Mouse (Mus musculus): ENCODE measurements around the gene Efemp2. TPM values are rescaled to one million over a fixed set of nuclear protein-coding genes. Genes with fewer than 3 reads are reported as not detected.

Gene Efemp2
- polyA plus RNA-seq, 1 experiment from 2014 or later, result 33.4 TPM

DNA sequence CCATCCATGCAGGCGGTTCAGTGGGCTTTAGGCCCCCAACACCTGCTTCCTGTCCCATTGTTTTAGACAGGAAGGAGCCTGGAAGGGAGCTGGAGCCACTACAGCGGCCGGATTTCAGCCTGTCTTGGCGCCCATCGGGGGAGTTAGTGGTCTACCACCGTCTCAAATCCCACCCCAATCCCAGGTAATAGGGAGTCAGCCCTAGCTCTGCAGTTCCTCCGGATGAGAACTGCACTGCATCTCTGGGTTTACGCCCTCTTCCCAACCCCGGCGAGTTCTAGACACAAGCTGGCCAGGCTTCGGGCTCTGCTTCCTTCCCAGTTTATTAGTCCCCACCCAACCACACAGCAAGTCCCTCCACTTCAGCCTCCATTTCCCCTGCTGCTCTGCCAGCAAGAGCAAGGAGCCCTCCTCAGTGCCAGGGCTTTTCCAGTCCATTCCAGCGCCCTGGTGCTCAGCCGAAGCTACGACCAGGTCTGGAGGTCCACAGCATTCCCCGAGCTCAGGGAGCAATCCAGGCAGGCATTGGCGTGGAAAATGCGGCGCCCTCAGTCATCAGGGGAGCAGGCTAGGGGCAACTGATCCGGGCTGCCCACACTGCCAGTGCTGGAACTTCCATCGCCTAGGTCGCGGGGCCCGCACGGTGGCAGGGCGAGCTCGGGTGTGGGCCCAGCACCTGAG is 17.4 kb upstream of the Efemp2 start:
- Histone ChIP-seq H3K9me3 (no peaks in the 10 kb centered on the region), H3K27ac (peak overlapping the region; percentile 97), H3K4me1 (replicated peaks) (peaks cover 39% of the 10 kb centered on the region), H3K4me2 (replicated peaks) (peak overlapping the region; percentile 99), H3K27me3 (peaks cover 19% of the 10 kb centered on the region), H3K4me3 (replicated peaks) (peak overlapping the region; percentile 79), H3K9ac (replicated peaks) (peak overlapping the region; percentile 93), H3K36me3 (peaks cover 4% of the 10 kb centered on the region)
- ATAC-seq, result no peak
- 3% methylated on average over 26 of the region's 26 CpGs for WGBS

DNA sequence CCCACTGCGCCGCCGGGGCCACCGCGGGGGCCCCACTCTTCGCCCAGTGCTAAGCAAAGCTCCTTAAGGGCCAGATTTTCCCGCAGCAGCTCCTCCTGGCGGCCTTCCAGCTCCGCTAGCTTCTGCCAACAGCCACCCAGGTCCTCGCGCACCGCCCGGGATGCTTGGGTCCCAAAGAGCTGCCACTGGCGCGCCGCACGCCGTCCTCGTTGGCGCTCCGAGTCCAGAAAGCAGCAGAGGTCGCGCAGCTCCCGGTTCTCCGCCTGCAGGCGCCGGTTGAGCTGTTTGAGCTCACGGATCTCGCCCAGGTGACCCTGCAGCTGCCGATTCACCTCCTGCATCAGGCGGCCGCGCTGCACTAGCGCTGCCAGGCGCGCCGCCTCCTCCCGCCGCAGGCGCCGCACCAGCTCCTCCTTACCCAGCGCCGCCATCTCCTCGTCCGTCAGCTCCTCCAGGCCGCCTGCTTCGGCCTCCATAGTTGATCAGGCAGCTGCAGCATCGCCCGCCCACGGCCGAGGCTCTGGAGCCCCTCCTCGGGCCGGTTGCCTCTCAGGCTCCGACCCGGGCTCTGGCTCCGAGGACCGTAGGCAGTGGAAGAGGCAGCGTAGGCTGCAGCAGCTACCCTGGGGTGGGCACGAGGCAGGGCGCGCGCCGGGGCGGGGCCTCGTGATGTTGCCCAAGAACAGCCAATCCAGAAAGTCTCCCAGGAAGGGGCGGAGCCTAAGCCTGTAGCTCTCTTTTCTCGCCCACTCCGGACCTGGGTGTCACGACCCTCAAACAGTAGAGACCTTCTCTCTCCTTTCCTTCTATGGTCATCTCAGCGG is 16.6 kb upstream of the Efemp2 start:
- WGBS, result under 1% methylated on average over 69 of the region's 70 CpGs
- Histone ChIP-seq H3K9ac (replicated peaks) (peak overlapping the region; percentile 93), H3K36me3 (peaks cover 4% of the 10 kb centered on the region), H3K27ac (peak overlapping the region; percentile 97), H3K27me3 (peaks cover 15% of the 10 kb centered on the region), H3K9me3 (no peaks in the 10 kb centered on the region), H3K4me3 (replicated peaks) (peak overlapping the region; percentile 79), H3K4me2 (replicated peaks) (peak overlapping the region; percentile 99), H3K4me1 (replicated peaks) (peaks cover 45% of the 10 kb centered on the region)
- peak; percentile 93 for ATAC-seq

DNA sequence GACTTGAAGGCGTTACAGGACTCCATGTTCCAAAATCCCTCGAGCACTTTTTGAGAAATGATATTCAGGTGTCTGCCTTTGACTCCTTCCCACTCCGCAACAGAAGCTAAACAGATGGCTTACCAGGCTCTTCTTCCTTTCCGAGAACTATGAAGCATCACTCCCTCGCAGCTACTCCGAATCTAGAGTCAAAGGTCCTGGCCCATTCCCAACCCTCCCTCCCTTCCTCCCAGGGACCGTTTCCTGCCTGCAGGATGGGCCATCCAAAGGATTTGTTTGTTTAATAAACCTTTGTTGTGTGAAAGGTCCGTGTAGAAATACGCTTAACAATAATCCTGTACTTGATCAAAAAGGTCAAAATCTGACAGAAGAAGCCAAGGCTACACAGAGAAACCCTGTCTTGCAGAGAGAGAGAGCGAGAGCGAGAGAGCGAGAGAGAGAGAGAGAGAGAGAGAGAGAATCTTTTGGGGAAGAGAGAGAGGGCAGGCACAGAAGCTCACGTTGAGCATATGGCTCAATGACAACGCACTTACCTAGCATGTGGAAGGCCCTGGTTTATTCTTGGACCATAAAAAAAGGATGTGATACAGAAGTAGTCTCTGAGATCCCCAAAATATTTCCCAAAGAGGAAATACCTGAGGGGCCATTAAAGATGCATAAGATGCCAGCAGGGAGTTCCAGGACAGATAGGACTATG is 15.9 kb upstream of the Efemp2 start, which contains the start of gene Ccdc85b:
TSS of gene Ccdc85b (minus strand) at position 149 of the 697 bp plus-strand sequence.
- peak within 1 kb of the TSS; percentile 99 for H3K4me2 ChIP-seq (replicated peaks)
- peak within 1 kb of the TSS; percentile 97 for H3K27ac ChIP-seq
- H3K36me3 ChIP-seq, result peaks cover 10% of the 10 kb centered on the region
- ATAC-seq, result peak; percentile 18; the same call in 1 of the 2 replicates
- H3K27me3 ChIP-seq, result peaks cover 15% of the 10 kb centered on the region
- peak within 1 kb of the TSS; percentile 79 for H3K4me3 ChIP-seq (replicated peaks)
- peak within 1 kb of the TSS; percentile 93 for H3K9ac ChIP-seq (replicated peaks)
- no peaks in the 10 kb centered on the region for H3K9me3 ChIP-seq
- 15% methylated on average over 14 of the region's 14 CpGs for WGBS
- H3K4me1 ChIP-seq (replicated peaks), result peaks cover 45% of the 10 kb centered on the region

DNA sequence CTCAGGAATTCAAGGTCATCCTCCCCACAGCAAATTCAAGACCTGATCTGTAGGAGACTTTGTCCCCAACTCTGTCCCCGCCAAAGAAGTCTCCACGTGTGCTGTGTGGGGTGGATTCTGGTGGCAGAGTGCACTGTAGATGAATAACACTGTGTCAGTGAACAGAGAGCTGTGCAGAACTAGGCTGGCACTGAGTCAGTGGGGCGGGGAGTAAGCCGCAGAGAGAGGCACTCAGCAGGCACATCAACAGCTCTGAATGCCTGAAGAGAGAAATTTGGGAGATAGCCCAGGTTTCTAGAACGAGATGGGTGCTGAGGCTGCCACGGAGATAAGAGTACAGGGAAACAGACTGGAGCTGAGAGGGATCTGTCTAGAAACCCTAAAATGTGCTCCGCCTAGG is 14.7 kb upstream of the Efemp2 start:
- peaks cover 53% of the 10 kb centered on the region for H3K4me1 ChIP-seq (replicated peaks)
- H3K9me3 ChIP-seq, result no peaks in the 10 kb centered on the region
- no peak for ATAC-seq
- no peak overlapping the region for H3K4me3 ChIP-seq (replicated peaks)
- H3K36me3 ChIP-seq, result peaks cover 14% of the 10 kb centered on the region
- H3K27me3 ChIP-seq, result peaks cover 15% of the 10 kb centered on the region
- H3K27ac ChIP-seq, result no peak overlapping the region
- no peak overlapping the region for H3K9ac ChIP-seq (replicated peaks)
- H3K4me2 ChIP-seq (replicated peaks), result no peak overlapping the region
- WGBS, result 73% methylated on average over 7 of the region's 7 CpGs

DNA sequence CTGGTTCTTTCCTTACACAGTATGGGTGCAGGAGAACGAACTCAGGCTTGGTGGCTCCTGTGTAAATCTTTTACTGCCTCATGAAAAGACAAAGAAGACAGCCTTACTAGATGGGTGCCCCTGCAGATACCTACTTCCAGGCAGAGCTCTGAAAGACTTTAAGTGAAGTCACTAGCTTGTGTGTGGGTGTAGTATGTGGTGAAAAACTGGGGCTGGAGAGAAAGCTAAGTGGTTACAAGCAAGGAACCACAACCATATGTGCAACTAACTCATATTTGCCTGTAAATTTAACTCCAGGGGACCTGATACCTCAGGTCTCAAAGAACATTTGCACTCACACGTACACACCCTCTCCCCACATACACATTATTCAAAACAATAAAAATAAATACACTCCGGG is 13.9 kb upstream of the Efemp2 start:
- Histone ChIP-seq H3K36me3 (peaks cover 21% of the 10 kb centered on the region), H3K27me3 (peaks cover 15% of the 10 kb centered on the region), H3K4me2 (replicated peaks) (peak overlapping the region; percentile 86), H3K9me3 (no peaks in the 10 kb centered on the region), H3K4me1 (replicated peaks) (peaks cover 58% of the 10 kb centered on the region), H3K4me3 (replicated peaks) (peak overlapping the region; percentile 77), H3K27ac (peak overlapping the region; percentile 82), H3K9ac (replicated peaks) (peak overlapping the region; percentile 85)
- no peak for ATAC-seq
- WGBS, result 23% methylated on average over 3 of the region's 3 CpGs

DNA sequence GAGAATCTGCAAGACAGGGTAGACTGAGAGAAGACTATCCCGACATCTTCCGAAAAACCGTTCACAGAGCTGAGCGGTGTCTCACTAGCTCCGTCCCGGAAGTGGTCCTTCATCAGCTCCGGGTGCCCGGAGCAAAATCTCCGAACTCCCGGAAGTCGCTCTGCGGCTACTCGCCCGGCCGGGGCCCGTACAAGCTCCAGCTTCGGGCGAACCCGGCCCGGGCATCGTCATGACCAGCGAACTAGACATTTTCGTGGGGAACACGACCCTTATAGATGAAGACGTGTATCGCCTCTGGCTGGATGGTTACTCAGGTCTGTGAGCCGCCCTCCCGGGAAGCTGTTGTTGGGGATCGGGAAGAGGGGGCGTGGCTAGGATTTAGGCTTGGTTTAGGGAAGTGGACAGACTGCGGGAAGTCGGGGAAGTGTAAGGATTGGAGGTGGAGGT is 13.3 kb upstream of the Efemp2 start, which contains the start of gene Fibp:
TSS of gene Fibp (plus strand) at position 151 of the 447 bp plus-strand sequence.
- WGBS, result 0% methylated on average over 32 of the region's 32 CpGs
- ATAC-seq, result peak; percentile 55
- H3K4me3 ChIP-seq (replicated peaks), result peak within 1 kb of the TSS; percentile 77
- H3K4me1 ChIP-seq (replicated peaks), result peaks cover 58% of the 10 kb centered on the region
- H3K27ac ChIP-seq, result peak within 1 kb of the TSS; percentile 82
- no peaks in the 10 kb centered on the region for H3K9me3 ChIP-seq
- H3K4me2 ChIP-seq (replicated peaks), result peak within 1 kb of the TSS; percentile 86
- peaks cover 15% of the 10 kb centered on the region for H3K27me3 ChIP-seq
- peak within 1 kb of the TSS; percentile 85 for H3K9ac ChIP-seq (replicated peaks)
- peaks cover 27% of the 10 kb centered on the region for H3K36me3 ChIP-seq

DNA sequence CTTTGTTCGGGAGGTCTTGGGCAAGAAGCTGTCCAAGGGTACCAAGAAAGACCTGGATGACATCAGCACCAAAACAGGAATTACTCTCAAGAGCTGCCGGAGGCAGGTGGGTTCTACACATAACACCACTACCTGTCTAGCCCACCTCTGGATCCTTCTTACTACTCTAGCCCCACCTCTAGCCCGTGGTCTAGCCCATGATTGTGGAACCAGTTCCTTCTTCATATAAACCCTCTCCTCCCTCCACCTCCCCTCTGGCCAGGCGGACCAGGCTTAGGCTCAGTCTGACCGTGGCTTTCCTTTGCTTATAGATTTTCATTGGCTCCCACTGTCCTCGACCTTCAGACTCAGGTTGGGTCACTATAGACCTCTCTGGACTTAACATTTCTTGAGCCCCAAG is 12.3 kb upstream of the Efemp2 start:
- peak overlapping the region; percentile 85 for H3K9ac ChIP-seq (replicated peaks)
- H3K9me3 ChIP-seq, result no peaks in the 10 kb centered on the region
- H3K27ac ChIP-seq, result no peak overlapping the region
- peaks cover 36% of the 10 kb centered on the region for H3K36me3 ChIP-seq
- H3K4me2 ChIP-seq (replicated peaks), result peak overlapping the region; percentile 86
- H3K4me3 ChIP-seq (replicated peaks), result peak overlapping the region; percentile 77
- peaks cover 15% of the 10 kb centered on the region for H3K27me3 ChIP-seq
- peaks cover 50% of the 10 kb centered on the region for H3K4me1 ChIP-seq (replicated peaks)
- no peak for ATAC-seq
- 85% methylated on average over 6 of the region's 6 CpGs for WGBS

DNA sequence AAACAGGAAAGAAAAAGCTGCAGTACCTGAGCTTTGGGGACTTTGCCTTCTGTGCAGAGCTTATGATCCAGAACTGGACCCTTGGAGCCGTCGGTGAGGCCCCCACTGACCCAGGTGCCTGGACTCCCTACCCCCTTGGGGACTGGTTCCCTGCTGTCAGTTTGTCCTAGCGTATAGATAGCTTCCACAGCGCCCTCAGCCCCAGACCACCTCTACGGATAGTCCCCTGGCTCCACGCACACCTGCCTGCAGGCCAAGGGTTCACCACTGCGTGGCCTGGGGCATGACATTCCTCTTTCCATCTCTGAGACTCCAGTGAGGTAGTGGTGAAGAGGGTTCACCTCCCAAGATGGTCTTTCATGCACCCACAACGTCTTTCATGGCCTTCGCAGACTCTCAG is 10.5 kb upstream of the Efemp2 start:
- ATAC-seq, result no peak
- Histone ChIP-seq H3K4me2 (replicated peaks) (no peak overlapping the region), H3K27me3 (peaks cover 13% of the 10 kb centered on the region), H3K36me3 (peaks cover 52% of the 10 kb centered on the region), H3K4me3 (replicated peaks) (no peak overlapping the region; the same call in 1 of the 2 replicates), H3K9me3 (no peaks in the 10 kb centered on the region), H3K4me1 (replicated peaks) (peaks cover 38% of the 10 kb centered on the region), H3K9ac (replicated peaks) (no peak overlapping the region), H3K27ac (0 out of 2 replicates have a peak overlapping the region, but pooled peaks have one; percentile 3)
- 88% methylated on average over 9 of the region's 9 CpGs for WGBS

DNA sequence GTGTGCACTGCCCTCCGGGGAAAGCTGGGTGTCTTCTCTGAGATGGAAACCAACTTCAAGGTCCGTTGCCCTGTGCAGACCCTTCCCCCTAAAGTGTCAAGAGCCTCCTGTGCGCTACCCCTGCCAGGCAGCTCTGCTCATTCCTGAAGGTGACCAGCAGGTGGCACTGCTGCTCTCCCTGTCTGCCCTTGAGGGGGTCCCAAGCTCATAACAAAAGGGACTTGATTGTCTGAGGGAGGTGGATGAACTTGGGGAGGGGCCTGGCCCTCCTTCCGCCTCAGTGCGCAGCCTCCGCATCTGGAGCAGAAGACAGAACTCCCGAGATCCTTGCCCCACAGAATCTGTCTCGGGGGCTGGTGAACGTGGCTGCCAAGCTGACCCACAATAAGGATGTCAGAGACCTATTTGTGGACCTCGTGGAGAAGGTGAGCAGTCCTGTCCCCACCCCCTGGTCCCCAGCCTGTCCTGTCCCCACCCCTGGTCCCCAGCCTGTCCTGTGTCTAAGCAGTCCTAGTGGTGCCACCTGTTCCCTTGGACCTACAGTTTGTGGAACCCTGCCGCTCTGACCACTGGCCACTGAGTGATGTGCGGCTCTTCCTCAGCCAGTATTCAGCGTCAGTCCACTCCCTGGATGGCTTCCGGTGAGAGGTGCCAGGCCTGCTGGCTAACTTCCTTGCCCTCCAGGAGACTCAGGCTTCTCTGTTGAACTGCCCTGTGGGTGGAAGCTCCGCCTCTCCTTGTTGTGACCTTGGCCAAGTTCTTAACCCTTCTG is 9.8 kb upstream of the Efemp2 start:
- Histone ChIP-seq H3K4me3 (replicated peaks) (peak overlapping the region; percentile 35), H3K4me1 (replicated peaks) (peaks cover 38% of the 10 kb centered on the region), H3K27ac (peak overlapping the region; percentile 76), H3K9ac (replicated peaks) (peak overlapping the region; percentile 66), H3K27me3 (peaks cover 6% of the 10 kb centered on the region), H3K36me3 (peaks cover 52% of the 10 kb centered on the region), H3K9me3 (no peaks in the 10 kb centered on the region), H3K4me2 (replicated peaks) (peak overlapping the region; percentile 55)
- 40% methylated on average over 15 of the region's 15 CpGs for WGBS
- ATAC-seq, result peak; percentile 72

DNA sequence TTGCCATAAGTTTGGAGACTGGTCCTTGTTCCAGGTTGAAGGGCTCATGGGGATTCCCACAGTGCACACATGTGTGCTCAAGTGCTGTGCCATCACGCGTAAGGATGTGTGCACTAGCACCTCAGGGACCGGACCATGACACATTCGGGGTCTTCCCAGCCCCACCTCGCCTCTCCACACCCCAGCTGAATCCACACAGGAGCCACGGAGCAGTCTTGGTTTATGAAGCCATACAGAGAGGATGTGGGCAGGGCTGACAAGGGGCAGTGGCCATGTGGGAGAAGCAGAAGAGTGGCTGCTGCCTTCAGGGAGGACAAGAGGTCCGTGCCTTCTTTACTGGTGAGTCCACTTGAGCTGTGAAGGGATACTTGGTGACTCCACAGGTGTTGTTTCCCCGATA is 8.7 kb upstream of the Efemp2 start:
- H3K36me3 ChIP-seq, result peaks cover 52% of the 10 kb centered on the region
- ATAC-seq, result no peak
- 94% methylated on average over 8 of the region's 8 CpGs for WGBS

DNA sequence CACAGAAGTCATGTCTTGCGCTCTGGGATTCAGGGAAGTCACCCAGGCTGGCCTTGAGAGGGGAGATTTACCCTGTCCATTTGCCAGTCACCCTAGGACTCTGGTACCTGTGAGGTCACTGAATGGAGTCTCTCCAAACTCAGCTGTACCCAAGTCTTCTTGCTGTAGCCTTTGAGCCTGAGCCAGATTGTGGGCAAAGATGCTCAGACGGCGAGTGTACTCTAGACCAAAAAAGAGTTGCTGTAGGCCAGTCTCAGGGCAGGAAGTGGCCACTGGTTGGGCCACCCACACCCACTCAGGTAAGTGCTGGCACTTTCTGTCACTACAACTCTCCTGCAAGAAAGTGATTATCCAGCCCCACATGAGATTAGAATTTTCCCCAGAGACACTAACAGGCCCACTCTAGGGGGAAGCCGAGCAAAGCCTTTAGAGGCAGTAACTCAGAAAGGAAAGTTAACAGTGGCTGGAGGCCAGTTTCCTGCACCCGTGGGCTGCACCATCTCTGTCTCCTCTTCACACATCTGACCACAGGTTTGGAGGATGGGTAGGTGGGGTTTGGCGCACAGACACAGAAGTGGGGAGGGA is 6.7 kb upstream of the Efemp2 start:
- Histone ChIP-seq H3K9me3 (no peaks in the 10 kb centered on the region), H3K4me2 (replicated peaks) (no peak overlapping the region), H3K9ac (replicated peaks) (0 out of 2 replicates have a peak overlapping the region, but pooled peaks have one; percentile 14), H3K4me3 (replicated peaks) (no peak overlapping the region), H3K27me3 (no peaks in the 10 kb centered on the region), H3K27ac (no peak overlapping the region), H3K36me3 (peaks cover 52% of the 10 kb centered on the region), H3K4me1 (replicated peaks) (peaks cover 26% of the 10 kb centered on the region)
- no peak for ATAC-seq
- 98% methylated on average over 6 of the region's 6 CpGs for WGBS

More for the DNA sequence above, 8.7 kb upstream of the Efemp2 start:
- no peak overlapping the region for H3K27ac ChIP-seq
- no peaks in the 10 kb centered on the region for H3K9me3 ChIP-seq
- peaks cover 35% of the 10 kb centered on the region for H3K4me1 ChIP-seq (replicated peaks)
- H3K9ac ChIP-seq (replicated peaks), result no peak overlapping the region
- no peaks in the 10 kb centered on the region for H3K27me3 ChIP-seq
- H3K4me2 ChIP-seq (replicated peaks), result no peak overlapping the region
- H3K4me3 ChIP-seq (replicated peaks), result no peak overlapping the region
